Mouse (Mus musculus): Measurements from ENCODE around the gene Vdac1.

DNA sequence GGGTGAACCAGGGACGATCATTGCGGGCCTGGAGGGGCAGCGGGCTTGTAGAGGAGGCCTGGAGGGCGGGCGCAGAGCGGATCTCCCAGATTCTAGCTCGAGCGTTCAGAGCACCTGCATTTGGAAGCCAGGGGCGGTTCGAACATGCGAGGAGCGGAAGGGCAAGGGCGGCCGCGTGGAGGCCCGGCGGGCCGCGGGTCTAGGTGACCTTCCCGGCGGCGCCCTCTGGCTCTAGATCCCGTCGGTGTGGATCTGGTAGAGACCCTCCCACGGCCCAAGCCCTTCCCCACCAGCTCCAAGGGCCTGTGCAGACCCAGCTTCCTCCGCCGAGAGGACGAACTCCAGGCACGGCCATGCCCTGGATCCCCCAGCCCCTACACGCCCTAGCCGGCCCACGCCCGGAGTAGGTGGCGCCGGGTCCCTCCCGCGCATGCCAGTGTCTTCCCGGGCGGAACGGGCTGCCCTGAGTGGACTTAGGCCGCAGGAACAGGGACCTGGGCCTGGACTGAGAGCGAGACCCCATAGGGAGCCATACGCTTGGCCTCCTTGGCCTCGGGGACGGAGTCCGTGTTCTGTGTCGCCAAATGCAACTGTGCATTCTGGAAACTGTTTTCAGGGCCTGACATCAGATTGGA is 744 bp downstream of the Vdac1 start:
- peak; percentile 42; the same call in 1 of the 2 replicates for TF ChIP-seq POLR2A (IDR thresholded peaks at IDR 0.05; ENCODE audit: low read depth, low read length)
- TF ChIP-seq CTCF (IDR thresholded peaks at IDR 0.05; ENCODE audit: borderline replicate concordance, insufficient read depth, low read length) = no peak

Data from embryonic fibroblast, embryonic 13.5 days (primary cell).